Mouse (Mus musculus): ENCODE measurements around the gene B4galnt3.

B4galnt3 gene

DNA sequence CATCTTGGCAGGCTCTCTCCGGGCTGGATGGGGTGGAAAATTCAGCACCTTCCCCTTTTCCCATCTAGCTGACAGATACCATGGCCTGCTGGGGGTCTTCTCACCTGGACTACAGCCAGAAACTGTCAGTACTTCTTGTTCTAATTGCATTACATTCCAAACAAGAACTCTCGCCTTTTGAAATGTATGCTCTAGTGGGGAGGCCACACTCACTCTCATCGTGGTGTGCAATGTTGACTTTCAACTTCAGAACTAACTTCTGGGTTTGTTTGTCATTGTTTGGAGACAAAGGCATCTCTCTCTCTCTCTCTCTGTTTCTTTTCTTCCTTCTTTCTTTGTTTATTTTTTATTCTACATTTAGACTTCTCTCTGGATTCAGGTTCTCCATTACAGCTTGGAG lies 107.8 kb downstream of the B4galnt3 start:
- no peak for DNase-seq (ENCODE audit: low read depth, low spot score)

DNA sequence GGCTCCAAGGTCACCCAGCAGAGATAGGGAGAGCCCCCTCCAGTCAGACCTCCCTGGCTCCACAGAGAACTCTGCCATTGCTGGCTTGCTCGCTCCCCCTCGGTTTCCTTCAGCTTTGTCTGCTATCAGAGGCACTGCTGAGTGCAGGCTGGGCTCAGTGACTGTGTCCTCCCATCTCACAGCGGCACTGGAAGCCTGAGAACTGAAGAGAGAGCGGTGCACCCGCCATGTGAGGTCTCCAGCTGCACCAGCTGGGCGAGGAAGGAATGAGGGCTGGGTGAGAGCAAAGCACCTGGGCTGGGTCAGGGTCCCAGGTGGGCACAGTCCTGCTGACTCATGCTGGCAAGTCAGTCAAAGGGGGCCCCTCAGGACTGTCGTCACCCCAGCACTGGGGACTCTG lies 108.6 kb downstream of the B4galnt3 start:
- DNase-seq (ENCODE audit: low read depth, low spot score) = no peak

DNA sequence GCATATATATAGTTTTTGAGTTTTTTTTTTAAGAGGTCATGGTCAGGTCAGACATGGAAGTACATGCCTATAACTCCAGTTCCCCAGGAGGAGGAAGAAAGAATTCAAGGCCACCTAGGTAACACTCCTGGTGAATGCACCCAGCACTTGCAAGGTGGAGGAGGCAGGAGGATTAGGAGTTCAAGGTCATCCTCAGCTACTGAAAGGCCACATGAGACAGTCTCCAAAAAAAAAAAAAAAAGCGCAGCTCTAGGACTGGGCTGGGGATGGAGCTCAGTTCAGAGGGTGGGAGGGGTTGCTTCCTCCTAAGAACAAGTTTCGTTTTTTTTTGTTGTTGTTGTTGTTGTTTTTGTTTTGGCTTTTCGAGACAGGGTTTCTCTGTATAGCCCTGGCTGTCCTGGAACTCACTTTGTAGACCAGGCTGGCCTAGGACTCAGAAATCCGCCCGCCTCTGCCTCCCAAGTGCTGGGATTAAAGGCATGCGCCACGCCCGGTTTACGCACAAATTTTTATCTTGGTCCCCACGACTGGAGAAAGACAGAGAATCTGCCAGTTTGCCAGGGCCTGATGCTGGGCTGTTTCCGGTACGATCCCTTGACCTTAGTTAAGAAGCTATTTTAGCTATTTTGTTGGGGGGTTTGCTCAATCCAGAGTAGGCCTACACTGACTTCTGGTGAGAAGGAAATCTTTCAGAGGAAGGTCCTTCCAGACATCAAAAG lies 109.2 kb downstream of the B4galnt3 start:
- DNase-seq (ENCODE audit: low read depth, low spot score) = no peak

GRCm38 (mm10) chr6:120183771-120184170 lies 110.6 kb downstream of the B4galnt3 start:
- peak; percentile 96 for DNase-seq (ENCODE audit: low read depth, low spot score)

GRCm38 (mm10) chr6:120182160-120182559 lies 112.2 kb downstream of the B4galnt3 start:
- DNase-seq (ENCODE audit: low read depth, low spot score) = peak; percentile 94

DNA sequence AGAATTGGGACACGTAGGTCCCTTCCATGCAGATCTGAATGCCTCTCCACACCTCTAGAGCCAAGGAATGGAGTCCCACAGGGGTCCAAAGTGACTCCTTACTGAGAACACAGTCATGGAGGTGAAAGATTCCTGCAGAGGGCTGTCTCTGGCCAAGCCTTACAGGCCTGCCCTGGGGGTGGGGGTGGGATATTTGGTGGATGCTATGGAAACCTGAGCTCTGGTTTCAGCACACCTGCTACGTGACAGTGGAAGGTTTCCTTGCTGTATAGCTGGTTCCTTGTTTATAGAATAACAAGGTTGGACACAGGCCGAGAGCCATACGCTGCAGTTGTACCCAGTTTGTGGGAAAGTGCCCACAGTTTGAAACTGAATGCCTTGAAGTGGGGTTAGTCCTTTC lies 113.9 kb downstream of the B4galnt3 start:
- no peak for DNase-seq (ENCODE audit: low read depth, low spot score)

- DNase-seq (ENCODE audit: low read depth, low spot score) = no peak
These were observed 114.6 kb downstream of the B4galnt3 start for GRCm38 (mm10) chr6:120179756-120180206.

DNA sequence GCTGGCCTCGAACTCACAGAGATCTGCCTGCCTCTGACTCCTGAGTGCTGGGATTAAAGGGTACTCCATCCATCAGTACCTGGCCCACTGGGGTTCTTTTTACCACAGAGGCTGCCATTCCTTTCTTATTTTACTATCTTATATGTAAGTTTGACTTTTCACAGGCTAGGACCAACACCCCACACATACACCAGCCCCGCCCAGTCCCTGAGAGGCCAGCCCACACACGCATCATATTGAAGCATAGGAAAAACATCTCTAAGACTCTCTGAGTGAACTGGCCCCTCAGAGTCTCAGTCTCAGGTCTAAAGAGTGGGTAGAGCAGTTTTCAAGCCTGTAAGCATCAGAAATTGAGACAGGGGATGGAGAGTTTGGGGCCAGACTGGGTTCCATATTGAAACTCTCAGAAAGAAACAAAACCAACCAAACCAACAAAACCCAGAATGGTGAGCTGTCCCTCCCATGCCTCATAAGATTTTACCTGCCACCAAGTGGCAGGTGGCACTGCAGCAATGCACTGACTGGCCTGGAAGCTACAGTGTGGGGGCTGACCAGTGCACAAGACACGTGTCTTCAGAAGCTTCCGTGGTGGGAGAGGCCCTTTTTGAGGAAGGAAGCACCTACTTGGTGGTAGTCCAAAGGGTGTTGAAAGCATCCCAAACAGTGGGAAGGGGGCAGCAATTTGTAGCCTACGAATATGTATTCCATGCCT lies 115.2 kb downstream of the B4galnt3 start:
- DNase-seq (ENCODE audit: low read depth, low spot score) = no peak

- no peak for DNase-seq (ENCODE audit: low read depth, low spot score)
These were observed 118.7 kb downstream of the B4galnt3 start for GRCm38 (mm10) chr6:120175650-120176049.

- DNase-seq (ENCODE audit: low read depth, low spot score) = no peak
These were observed 119.7 kb downstream of the B4galnt3 start for GRCm38 (mm10) chr6:120174602-120175115.

- DNase-seq (ENCODE audit: low read depth, low spot score) = no peak
These were observed 120.2 kb downstream of the B4galnt3 start for GRCm38 (mm10) chr6:120174028-120174601.

DNA sequence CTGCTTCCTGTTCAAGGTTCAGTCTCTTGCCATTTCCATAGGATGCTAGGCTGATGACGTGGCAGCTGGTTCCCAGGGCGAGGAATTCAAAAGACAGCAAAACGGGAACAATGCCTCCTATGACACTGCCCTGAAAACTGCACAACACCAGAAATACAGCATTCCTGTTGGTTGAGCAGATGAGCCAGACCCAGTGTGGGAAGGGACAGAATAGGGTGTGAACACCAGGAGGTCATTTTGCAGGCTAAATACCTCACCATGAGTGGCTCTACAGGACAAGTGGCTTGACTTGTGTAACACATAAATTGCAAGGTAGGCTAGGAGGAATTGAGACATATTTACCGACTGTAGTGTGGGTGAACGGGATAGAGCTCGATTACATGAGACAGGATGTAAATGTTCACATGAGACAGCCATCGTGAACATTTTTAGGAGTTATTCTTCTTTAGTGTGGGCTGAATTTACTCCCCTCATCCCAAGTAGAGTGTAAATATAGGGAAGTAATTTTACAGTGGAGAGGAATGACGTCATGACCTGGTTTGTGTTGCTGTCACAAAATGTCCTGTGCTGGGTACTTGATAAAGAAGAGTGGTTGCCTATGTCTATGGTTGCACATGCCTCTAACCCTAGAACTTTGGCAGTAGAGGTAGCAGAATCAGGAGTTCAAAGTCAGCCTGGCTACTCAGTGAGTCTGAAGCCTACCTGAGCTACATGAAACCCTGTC lies 121.9 kb downstream of the B4galnt3 start:
- DNase-seq (ENCODE audit: low read depth, low spot score) = no peak

- no peak for DNase-seq (ENCODE audit: low read depth, low spot score)
These were observed 126.8 kb downstream of the B4galnt3 start for GRCm38 (mm10) chr6:120167574-120167973.

DNA sequence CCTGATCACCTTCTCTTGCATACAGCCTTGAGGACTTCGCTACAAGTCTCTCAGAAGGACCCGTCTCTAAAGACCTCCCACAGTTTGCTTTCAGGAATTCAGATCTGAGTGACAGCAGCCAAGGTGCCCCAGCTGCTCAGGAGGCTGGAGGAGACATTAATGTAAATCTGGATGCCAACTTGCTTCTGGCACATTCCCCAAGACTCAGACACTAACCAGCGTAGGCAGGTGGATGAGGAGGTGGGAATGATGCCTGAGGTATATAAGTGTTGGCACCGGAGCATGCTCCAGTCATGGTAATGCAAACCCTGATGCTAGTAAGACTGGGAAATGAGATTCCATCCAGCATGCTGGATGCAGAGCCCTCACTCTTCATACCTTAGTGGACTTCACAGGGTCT lies 129.6 kb downstream of the B4galnt3 start:
- no peak for DNase-seq (ENCODE audit: low read depth, low spot score)

DNA sequence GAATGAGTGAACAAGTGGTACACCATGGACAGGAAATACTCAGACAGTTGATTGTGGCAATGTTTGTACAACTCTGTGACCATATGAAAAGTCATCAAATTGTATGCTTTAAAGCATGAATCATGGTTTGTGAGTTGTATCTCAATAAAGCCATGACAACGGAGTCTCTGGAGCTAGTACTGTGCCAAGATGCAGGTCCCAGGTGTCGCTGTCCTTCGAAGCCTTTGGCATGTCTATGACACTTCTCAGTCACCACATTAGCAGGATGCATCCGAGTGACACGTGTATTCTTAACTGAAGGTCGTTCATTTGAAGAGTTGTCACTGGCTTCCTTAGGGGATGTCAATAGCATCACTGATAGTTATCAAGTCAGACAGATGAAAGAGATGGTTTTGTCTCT lies 131.4 kb downstream of the B4galnt3 start:
- DNase-seq (ENCODE audit: low read depth, low spot score) = no peak

- DNase-seq (ENCODE audit: low read depth, low spot score) = peak; percentile 72
These were observed 135.0 kb downstream of the B4galnt3 start for GRCm38 (mm10) chr6:120159133-120159901.

- no peak for DNase-seq (ENCODE audit: low read depth, low spot score)
These were observed 136.9 kb downstream of the B4galnt3 start for GRCm38 (mm10) chr6:120157479-120157878.

DNA sequence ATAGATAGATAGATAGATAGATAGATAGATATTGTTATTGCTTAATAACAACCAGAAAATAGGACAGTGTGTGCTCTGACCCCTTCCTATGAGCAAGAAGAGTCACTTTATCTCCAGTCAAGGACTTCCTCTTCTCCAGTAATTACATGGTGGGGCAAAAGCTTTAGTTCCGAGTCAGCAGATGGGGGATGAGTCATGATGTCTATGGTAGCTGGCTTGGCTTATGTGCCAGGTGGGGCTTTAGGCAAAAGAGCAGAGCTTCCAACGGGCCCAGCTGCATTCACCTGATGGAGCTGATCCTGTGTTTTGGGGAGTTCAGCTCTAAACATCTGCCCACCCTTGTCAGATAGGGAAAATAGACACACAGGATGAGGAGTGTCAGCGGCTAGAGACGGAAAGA lies 138.8 kb downstream of the B4galnt3 start:
- no peak for DNase-seq (ENCODE audit: low read depth, low spot score)

- DNase-seq (ENCODE audit: low read depth, low spot score) = peak; percentile 57
These were observed 139.6 kb downstream of the B4galnt3 start for GRCm38 (mm10) chr6:120154526-120155309.
